Mouse (Mus musculus) embryonic fibroblast, embryonic 13.5 days (primary cell): ENCODE measurements around the gene B3galt4.

Experiments used
- CTCF ChIP-seq: IDR thresholded peaks from 2 replicates; pipeline ENCODE4 v1.5.1; 2011; ENCODE audit warnings: mild to moderate bottlenecking, control low read depth, low read length, moderate library complexity, borderline replicate concordance; ENCODE audit not compliant: insufficient read depth
- POLR2A ChIP-seq: IDR thresholded peaks from 2 replicates; pipeline ENCODE4 v1.6.1; 2011; ENCODE audit warnings: low read depth, mild to moderate bottlenecking, control low read depth, low read length, moderate library complexity

DNA sequence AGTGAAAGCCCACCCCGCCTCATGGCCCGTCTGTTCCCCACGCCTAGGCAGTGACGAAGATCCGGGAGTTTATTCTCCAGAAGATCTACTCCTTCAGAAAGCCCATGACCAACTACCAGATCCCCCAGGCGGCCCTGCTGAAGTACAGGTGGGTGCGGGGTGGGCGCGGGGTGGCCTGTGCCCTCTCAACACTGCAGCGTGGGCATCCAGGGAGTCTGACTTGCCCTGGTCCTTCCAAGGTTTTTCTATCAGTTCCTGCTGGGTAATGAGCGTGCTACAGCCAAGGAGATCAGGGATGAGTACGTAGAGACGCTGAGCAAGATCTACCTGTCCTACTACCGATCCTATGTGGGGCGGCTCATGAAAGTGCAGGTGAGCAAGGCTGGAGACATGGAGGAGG lies 8.7 kb upstream of the B3galt4 start:
- TF ChIP-seq POLR2A (no peak), CTCF (no peak)
